Mouse (Mus musculus) right cerebral cortex, adult 18-20 months (tissue): ENCODE measurements at regions not wholly inside any gene's neighbourhood (a gene's known extent, or its start where the extent isn't known, plus 50 kb on each side); places are given as distances from the start of the nearest gene placed in this dataset.
"Not testable (repeated sequence)": the region's sequence is repeated elsewhere in the genome, so short reads cannot be mapped to it uniquely, and the experiment has no call there.

ENCODE experiments used
- DNase-seq: peaks from one replicate; pipeline ENCODE4 v3.0.0; 2022; ENCODE audit warnings: mixed read lengths

DNA sequence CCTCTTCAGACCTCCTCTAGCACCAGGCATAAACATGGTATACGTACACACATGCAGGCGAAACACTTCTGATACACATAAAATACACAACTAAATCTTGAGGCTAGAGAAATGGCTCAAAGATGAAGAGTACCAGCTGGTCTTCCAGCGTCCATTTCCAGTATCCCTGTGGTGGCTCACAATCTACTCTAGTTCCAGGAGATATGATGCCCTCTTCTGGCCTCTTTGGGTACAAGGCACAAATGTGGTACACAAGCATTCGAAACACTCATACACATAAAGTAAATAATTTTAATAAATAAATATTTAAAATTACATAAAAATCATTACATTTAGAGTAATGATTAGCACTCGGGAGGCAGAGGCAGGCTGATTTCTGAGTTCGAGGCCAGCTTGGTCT, 50.7 kb upstream of the Rabgap1l start:
- DNase-seq = no peak

GRCm38 (mm10) chr1:160844709-160845108, 51.7 kb upstream of the Rabgap1l start:
- not testable (repeated sequence) for DNase-seq

DNA sequence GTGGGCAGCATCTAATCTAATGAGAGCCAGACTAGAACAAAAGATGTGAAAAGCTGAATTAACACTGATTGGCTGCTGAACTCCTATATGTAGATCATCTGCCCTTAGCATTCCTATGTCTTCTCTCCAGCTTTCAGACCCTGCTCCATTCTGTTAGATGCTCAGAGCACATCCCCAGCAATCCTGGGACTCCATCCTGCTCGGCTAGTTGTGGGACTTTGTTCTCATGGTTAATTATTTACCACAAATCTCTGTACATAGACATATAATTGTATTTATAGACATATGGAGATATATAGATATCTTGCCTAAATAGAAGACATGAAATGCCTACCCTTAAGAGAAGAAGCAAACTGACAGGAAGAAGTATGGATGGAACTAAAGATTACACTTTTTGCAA, 55.5 kb upstream of the Rc3h1 start:
- DNase-seq = no peak

GRCm38 (mm10) chr1:160854410-160854809, 51.8 kb upstream of the Rc3h1 start:
- no peak for DNase-seq

DNA sequence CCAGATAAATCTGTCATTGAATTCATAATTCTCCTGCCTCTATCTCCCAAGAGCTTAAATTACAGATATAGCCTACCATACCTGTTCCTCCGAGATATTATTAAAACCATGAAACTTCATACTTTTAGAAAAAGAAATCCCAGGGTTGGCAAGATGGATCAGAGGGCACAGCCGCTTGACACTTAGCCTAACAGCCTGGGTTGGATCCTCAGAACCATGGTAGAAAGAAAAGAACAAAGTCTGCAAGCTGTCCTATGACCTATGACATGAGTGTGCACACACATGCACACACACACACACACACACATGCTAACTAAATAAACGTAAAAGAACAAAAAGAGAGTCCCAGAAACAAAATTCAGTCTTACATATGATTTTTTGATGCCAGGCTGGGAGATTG, 50.8 kb upstream of the Rc3h1 start:
- no peak for DNase-seq

DNA sequence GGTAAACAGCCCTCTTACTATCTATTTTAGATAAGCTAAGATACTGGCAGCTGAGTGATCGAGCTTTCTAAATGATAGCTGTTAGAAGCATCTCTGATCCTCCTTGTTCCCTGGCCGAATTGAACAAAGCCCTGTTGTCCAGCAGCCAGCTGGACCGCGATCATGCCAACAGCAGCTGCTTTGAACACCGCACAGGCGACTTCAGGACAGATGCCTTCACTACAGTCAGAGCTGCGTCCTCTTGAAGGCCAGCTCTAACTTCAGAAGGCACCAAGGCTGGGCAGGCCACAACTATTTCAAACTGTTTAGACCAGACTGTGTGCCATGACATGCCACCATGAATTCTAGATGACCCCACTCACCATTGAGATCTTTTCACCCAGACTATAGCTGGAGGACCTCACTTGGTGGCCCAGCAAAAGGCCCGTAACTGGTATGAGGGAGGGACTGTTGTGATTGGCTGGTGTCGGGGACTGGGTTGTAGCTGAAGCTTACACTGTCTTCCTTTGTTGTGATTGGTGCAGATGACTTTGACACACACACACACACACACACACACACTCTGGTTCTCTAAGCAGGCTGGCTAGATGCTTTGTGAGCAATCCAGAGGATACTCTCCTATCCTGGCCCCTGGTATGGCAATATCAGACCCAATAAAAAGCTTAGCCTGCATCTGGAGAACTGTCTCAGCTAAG, 50.1 kb upstream of the Rc3h1 start:
- DNase-seq = peak; percentile 39
